Mouse (Mus musculus): ENCODE results near the gene Apc2. TPM values are rescaled to one million over a fixed set of nuclear protein-coding genes. Genes with fewer than 3 reads are reported as not detected.

The Apc2 gene
- polyA plus RNA-seq, 1 experiment from 2014 or later: 144 TPM

- Histone ChIP-seq H3K4me1 (peaks cover 55% of the 10 kb centered on the region), H3K27ac (replicated peaks) (no peak overlapping the region), H3K36me3 (peaks cover 95% of the 10 kb centered on the region), H3K9me3 (replicated peaks) (no peaks in the 10 kb centered on the region), H3K9ac (replicated peaks) (no peak overlapping the region), H3K4me3 (replicated peaks) (no peak overlapping the region), H3K27me3 (replicated peaks) (no peaks in the 10 kb centered on the region), H3K4me2 (no peak overlapping the region)
- WGBS: 50% methylated on average over 20 of the region's 20 CpGs
- no peak for ATAC-seq (ENCODE audit: low FRiP score)
These were observed 17.9 kb downstream of the Apc2 start for GRCm38 (mm10) chr10:80313627-80314201.

DNA sequence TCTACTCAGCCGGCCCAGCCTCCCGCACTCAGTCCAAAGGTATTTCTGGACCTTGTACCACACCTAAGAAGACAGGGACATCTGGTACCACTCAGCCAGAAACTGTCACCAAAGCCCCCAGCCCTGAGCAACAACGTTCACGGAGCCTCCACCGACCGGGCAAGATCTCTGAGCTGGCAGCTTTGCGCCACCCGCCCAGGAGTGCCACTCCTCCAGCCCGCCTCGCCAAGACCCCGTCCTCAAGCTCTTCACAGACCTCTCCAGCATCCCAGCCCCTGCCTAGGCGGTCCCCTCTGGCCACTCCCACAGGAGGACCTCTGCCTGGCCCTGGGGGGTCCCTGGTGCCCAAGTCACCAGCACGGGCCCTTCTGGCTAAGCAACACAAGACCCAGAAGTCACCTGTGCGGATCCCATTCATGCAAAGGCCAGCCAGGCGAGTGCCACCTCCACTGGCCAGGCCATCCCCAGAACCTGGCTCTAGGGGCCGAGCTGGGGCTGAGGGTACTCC is 18.8 kb downstream of the Apc2 start:
- H3K36me3 ChIP-seq: peaks cover 87% of the 10 kb centered on the region
- WGBS: 55% methylated on average over 16 of the region's 16 CpGs
- H3K27ac ChIP-seq (replicated peaks): no peak overlapping the region
- H3K4me1 ChIP-seq: peaks cover 63% of the 10 kb centered on the region
- no peak overlapping the region for H3K9ac ChIP-seq (replicated peaks)
- no peak overlapping the region for H3K4me2 ChIP-seq
- H3K27me3 ChIP-seq (replicated peaks): no peaks in the 10 kb centered on the region
- ATAC-seq (ENCODE audit: low FRiP score): no peak
- no peak overlapping the region for H3K4me3 ChIP-seq (replicated peaks)
- H3K9me3 ChIP-seq (replicated peaks): no peaks in the 10 kb centered on the region

DNA sequence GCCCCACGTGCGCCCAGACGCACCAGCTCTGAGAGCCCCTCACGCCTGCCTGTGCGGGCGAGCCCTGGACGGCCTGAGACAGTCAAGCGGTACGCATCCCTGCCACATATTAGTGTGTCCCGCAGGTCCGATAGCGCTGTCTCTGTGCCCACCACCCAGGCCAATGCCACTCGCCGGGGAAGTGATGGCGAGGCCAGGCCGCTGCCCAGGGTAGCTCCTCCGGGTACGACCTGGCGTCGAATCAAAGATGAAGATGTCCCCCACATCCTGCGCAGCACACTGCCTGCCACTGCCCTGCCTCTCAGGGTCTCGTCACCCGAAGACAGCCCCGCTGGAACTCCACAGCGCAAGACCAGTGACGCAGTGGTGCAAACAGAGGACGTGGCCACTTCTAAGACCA is 19.5 kb downstream of the Apc2 start:
- H3K9me3 ChIP-seq (replicated peaks): no peaks in the 10 kb centered on the region
- peaks cover 79% of the 10 kb centered on the region for H3K36me3 ChIP-seq
- H3K4me3 ChIP-seq (replicated peaks): no peak overlapping the region
- no peak for ATAC-seq (ENCODE audit: low FRiP score)
- no peak overlapping the region for H3K27ac ChIP-seq (replicated peaks)
- no peaks in the 10 kb centered on the region for H3K27me3 ChIP-seq (replicated peaks)
- H3K9ac ChIP-seq (replicated peaks): no peak overlapping the region
- 50% methylated on average over 27 of the region's 27 CpGs for whole genome bisulfite sequencing
- no peak overlapping the region for H3K4me2 ChIP-seq
- peaks cover 69% of the 10 kb centered on the region for H3K4me1 ChIP-seq

DNA sequence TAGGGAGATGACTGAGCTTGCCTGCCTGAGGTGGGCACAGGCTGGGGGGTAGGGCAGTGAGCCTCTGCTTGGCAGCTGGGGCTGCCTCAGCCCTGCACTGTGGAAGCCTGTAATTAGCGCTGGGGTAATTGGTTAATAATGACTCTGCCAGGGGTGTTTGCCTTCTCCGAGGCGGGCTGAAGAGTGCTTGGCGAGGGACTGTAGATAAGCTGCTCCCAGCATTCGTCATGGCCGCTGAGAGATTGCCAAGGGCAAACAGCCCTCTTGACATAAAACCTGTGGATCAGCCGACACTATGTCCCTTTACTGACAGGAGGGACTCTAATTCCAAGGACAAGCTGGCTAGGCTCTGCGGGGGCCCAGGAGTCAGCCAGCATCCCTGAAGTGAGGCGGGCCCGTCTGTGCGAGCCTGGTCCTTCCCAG is 20.6 kb downstream of the Apc2 start:
- peaks cover 73% of the 10 kb centered on the region for H3K4me1 ChIP-seq
- 15% methylated on average over 11 of the region's 11 CpGs for WGBS
- no peak for ATAC-seq (ENCODE audit: low FRiP score)
- H3K9ac ChIP-seq (replicated peaks): no peak overlapping the region
- 0 out of 2 replicates have a peak overlapping the region, but pooled peaks have one; percentile 3 for H3K27ac ChIP-seq (replicated peaks)
- peaks cover 69% of the 10 kb centered on the region for H3K36me3 ChIP-seq
- H3K4me2 ChIP-seq: no peak overlapping the region; the same call in 1 of the 2 replicates
- no peak overlapping the region for H3K4me3 ChIP-seq (replicated peaks)
- no peaks in the 10 kb centered on the region for H3K9me3 ChIP-seq (replicated peaks)
- no peaks in the 10 kb centered on the region for H3K27me3 ChIP-seq (replicated peaks)

DNA sequence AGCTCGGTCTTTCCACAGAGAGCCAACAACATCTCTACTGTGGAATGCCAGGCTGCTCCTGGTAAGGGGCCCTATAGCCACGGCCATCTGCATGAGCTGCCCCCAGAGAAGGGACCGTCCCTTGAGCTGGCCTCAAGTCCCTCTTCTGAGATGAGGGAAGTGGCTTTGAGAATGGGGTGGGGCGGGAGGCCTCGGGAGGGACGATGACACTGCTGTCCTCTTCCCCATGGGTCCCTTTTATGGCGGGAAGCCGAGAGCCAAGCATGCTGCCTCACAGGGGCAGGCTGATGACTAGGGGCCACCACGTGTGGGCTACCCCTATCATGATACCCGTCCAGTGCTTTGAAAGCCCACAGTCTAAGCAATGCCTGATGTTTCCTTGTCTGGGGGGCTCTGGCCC is 21.2 kb downstream of the Apc2 start:
- Histone ChIP-seq H3K4me1 (peaks cover 76% of the 10 kb centered on the region), H3K4me3 (replicated peaks) (no peak overlapping the region), H3K9me3 (replicated peaks) (no peaks in the 10 kb centered on the region), H3K9ac (replicated peaks) (no peak overlapping the region), H3K4me2 (no peak overlapping the region), H3K27me3 (replicated peaks) (no peaks in the 10 kb centered on the region), H3K36me3 (peaks cover 63% of the 10 kb centered on the region), H3K27ac (replicated peaks) (peak overlapping the region; percentile 3; the same call in 1 of the 2 replicates)
- WGBS: 34% methylated on average over 10 of the region's 10 CpGs
- no peak for ATAC-seq (ENCODE audit: low FRiP score)

DNA sequence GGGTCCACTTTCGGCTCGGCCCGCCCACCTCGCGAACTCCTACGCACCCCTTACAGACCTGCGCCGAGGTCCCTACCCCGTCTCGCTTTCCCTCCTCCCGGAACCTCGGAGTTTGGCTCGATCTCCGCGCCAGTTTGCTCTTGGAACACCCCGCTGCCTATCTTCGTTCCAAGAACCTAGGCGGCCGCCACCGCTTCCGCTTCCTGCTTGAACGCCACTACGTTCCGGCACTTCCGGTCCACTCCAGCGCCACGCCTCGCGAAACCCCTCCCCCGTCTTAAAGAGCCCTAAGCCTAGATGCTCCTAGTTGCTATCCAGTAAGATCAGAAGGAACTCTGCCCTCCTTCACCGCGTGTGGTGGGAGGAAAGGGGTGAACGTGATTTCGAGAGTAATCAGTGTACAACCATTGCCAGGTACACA is 24.6 kb downstream of the Apc2 start, which contains the start of gene 2310011J03Rik:
Gene 2310011J03Rik, minus strand, starts transcription at position 198 of the 421 bp plus-strand sequence.
- peak within 1 kb of the TSS; percentile 76 for H3K27ac ChIP-seq (replicated peaks)
- H3K36me3 ChIP-seq: peaks cover 31% of the 10 kb centered on the region
- peak within 1 kb of the TSS; percentile 96 for H3K4me2 ChIP-seq
- peak within 1 kb of the TSS; percentile 64 for H3K9ac ChIP-seq (replicated peaks)
- under 1% methylated on average over 34 of the region's 34 CpGs for WGBS
- peak within 1 kb of the TSS; percentile 72 for H3K4me3 ChIP-seq (replicated peaks)
- peak; percentile 71 for ATAC-seq (ENCODE audit: low FRiP score)
- peaks cover 2% of the 10 kb centered on the region; the same call in 1 of the 2 replicates for H3K27me3 ChIP-seq (replicated peaks)
- peaks cover 67% of the 10 kb centered on the region for H3K4me1 ChIP-seq
- no peaks in the 10 kb centered on the region for H3K9me3 ChIP-seq (replicated peaks)

DNA sequence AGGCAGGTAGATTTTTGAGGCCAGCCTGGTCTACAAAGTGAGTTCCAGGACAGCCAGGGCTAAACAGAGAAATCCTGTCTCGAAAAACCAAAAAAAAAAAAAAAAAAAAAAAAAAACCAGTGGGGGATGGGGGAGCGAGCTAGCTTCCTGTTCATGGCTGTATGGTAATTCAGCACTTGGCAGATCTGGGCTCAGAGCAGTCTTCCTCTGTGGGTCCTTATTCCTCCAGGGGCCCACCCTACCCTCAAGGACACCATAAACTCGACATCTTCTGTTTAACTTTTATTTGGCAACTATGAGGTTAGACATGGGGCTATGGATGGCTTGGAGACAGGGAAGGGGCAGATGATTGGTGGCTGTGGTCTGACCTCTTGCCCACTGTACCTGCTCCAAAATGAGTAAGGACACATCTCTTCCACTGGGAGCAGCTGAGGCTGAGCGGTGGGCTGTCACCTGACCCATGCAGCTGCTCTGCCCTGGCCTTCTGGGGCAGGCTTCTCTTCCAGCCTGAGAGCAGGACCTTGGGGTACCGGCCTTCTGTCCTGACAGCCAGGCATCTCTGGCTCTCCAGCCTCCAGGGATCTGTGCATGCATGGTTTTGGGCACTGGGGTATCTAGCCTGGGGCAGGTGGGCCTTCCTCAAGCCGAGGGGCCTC is 25.4 kb downstream of the Apc2 start:
- ATAC-seq (ENCODE audit: low FRiP score): no peak
- peaks cover 59% of the 10 kb centered on the region for H3K4me1 ChIP-seq
- peaks cover 23% of the 10 kb centered on the region for H3K36me3 ChIP-seq
- H3K27ac ChIP-seq (replicated peaks): no peak overlapping the region
- WGBS: 78% methylated on average over 6 of the region's 6 CpGs
- H3K27me3 ChIP-seq (replicated peaks): peaks cover 2% of the 10 kb centered on the region; the same call in 1 of the 2 replicates
- H3K9me3 ChIP-seq (replicated peaks): no peaks in the 10 kb centered on the region
- H3K9ac ChIP-seq (replicated peaks): no peak overlapping the region
- no peak overlapping the region; the same call in 1 of the 2 replicates for H3K4me2 ChIP-seq
- H3K4me3 ChIP-seq (replicated peaks): no peak overlapping the region

GRCm38 (mm10) chr10:80321670-80322581 is 26.1 kb downstream of the Apc2 start:
- Histone ChIP-seq H3K9me3 (replicated peaks) (no peaks in the 10 kb centered on the region), H3K4me3 (replicated peaks) (peak overlapping the region; percentile 49; the same call in 1 of the 2 replicates), H3K4me2 (peak overlapping the region; percentile 84), H3K4me1 (peaks cover 51% of the 10 kb centered on the region), H3K27ac (replicated peaks) (no peak overlapping the region), H3K36me3 (peaks cover 15% of the 10 kb centered on the region), H3K9ac (replicated peaks) (peak overlapping the region; percentile 53; the same call in 1 of the 2 replicates), H3K27me3 (replicated peaks) (peaks cover 2% of the 10 kb centered on the region; the same call in 1 of the 2 replicates)
- no peak for ATAC-seq (ENCODE audit: low FRiP score)
- 89% methylated on average over 21 of the region's 21 CpGs for WGBS

- Histone ChIP-seq H3K9ac (replicated peaks) (peak overlapping the region; percentile 53), H3K27ac (replicated peaks) (peak overlapping the region; percentile 23; the same call in 1 of the 2 replicates), H3K4me3 (replicated peaks) (peak overlapping the region; percentile 49), H3K9me3 (replicated peaks) (no peaks in the 10 kb centered on the region), H3K4me1 (peaks cover 46% of the 10 kb centered on the region), H3K4me2 (peak overlapping the region; percentile 84), H3K27me3 (replicated peaks) (peaks cover 2% of the 10 kb centered on the region; the same call in 1 of the 2 replicates), H3K36me3 (peaks cover 7% of the 10 kb centered on the region)
- ATAC-seq (ENCODE audit: low FRiP score): peak; percentile 11; the same call in 1 of the 2 replicates
- 5% methylated on average over 28 of the region's 28 CpGs for WGBS
These were observed 27.0 kb downstream of the Apc2 start for GRCm38 (mm10) chr10:80322811-80323211.

DNA sequence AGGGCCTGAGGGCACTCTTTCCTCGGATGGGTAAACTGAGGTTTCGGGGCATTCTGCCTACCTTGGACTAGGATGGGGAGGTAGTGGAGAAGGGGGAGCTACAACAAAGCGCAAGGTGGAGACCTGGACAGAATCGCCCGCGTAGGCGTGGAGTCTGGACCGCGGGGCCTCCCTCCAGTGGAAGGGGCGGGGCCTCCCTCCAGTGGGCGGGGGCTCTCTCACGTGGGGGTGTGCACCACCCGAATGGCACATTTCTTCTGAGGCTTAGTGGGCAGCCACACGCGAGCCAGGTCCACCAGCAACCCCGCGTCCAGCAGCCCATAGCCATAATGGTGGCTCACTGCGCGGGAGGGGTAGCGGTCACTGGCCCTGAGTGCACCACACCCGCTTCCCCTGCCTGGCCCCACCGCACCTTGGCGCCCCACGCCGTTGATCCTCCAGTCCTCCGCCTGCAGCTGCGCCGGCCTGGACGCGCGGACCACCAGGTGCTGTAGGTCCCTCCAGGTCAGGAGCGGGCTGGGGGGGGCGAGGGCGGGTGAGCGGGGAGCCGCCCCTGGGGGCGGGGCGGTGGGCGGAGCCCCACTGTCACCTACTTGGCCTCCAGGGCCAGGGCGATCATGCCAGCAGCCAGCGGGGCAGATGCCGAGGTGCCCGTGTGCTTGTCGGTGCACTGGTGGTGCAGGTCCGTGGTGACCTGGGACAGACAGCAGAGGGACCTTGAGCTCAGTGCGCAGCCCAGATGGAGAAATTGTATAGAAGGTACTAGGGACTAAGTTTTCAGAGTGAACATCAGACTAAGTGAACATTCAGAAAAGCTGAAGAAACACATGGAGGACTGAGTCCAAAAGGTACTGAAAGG is 27.7 kb downstream of the Apc2 start:
- Histone ChIP-seq H3K4me3 (replicated peaks) (peak overlapping the region; percentile 49), H3K36me3 (peaks cover under 1% of the 10 kb centered on the region; the same call in 1 of the 2 replicates), H3K9ac (replicated peaks) (peak overlapping the region; percentile 53), H3K4me1 (peaks cover 43% of the 10 kb centered on the region), H3K27me3 (replicated peaks) (peaks cover 2% of the 10 kb centered on the region; the same call in 1 of the 2 replicates), H3K27ac (replicated peaks) (peak overlapping the region; percentile 23; the same call in 1 of the 2 replicates), H3K4me2 (peak overlapping the region; percentile 84), H3K9me3 (replicated peaks) (no peaks in the 10 kb centered on the region)
- ATAC-seq (ENCODE audit: low FRiP score): peak; percentile 39
- under 1% methylated on average over 41 of the region's 46 CpGs for WGBS
